Mouse (Mus musculus) lung, embryonic 14.5 days (tissue): ENCODE measurements around the gene Nbea. TPM values are rescaled to one million over a fixed set of nuclear protein-coding genes. Genes with fewer than 3 reads are reported as not detected.

Experiments
- ATAC-seq: fragments of 200-750 bp; cut with Nextera tagmentation; 2 replicates; pipeline ENCODE4 v1.8.0; 2017; ENCODE audit warnings: mild to moderate bottlenecking, moderate TSS enrichment, moderate library complexity; ENCODE audit not compliant: insufficient read depth
- DNase-seq: peaks from one replicate; pipeline ENCODE4 v3.0.0-alpha.2; 2015
- H3K27ac ChIP-seq: fragments of 300-500 bp; sonication (generic); 2 replicates; pipeline ENCODE4 v1.5.1; 2014; ENCODE audit warnings: low read depth, mild to moderate bottlenecking, moderate library complexity
- H3K27me3 ChIP-seq: fragments of 300-500 bp; sonication (generic); 2 replicates; pipeline ENCODE4 v1.6.1; 2014; ENCODE audit warnings: low read length, control low read depth; ENCODE audit not compliant: insufficient read depth
- H3K36me3 ChIP-seq: fragments of 300-500 bp; sonication (generic); 2 replicates; pipeline ENCODE4 v1.6.1; 2014; ENCODE audit warnings: control low read depth; ENCODE audit not compliant: insufficient read depth
- H3K4me1 ChIP-seq: fragments of 300-500 bp; sonication (generic); 2 replicates; pipeline ENCODE4 v1.6.1; 2014; ENCODE audit warnings: antibody characterized with exemption, control low read depth; ENCODE audit not compliant: insufficient read depth
- H3K4me2 ChIP-seq: fragments of 300-500 bp; sonication (generic); 2 replicates; pipeline ENCODE4 v1.6.1; 2014; ENCODE audit warnings: mild to moderate bottlenecking
- H3K4me3 ChIP-seq: fragments of 300-500 bp; sonication (generic); 2 replicates; pipeline ENCODE4 v1.5.1; 2014; ENCODE audit warnings: low read depth, low read length
- H3K9ac ChIP-seq: fragments of 300-500 bp; sonication (generic); 2 replicates; pipeline ENCODE4 v1.6.1; 2014
- H3K9me3 ChIP-seq: fragments of 300-500 bp; sonication (generic); 2 replicates; pipeline ENCODE4 v1.6.1; 2016; ENCODE audit warnings: low read depth, low read length, control low read depth
- CTCF ChIP-seq: IDR thresholded peaks from 2 replicates; pipeline ENCODE4 v1.5.1; 2016; ENCODE audit warnings: antibody characterized with exemption, low read depth
- WGBS: fragments of 180-500 bp; shearing (Covaris S2); extraction: QIAGEN DNeasy Blood & Tissue Kit; methylation state at CpG from one replicate; pipeline ENCODE4 v1.1.7; 2014; 5-methylcytosine and 5-hydroxymethylcytosine counted together
- polyA plus RNA-seq: library from polyadenylated mRNA; unstranded; fragments of >200 nt; fragmentation: Nextera tagmentation; extraction: Ambion mirVana; gene quantifications from 2 replicates; pipeline ENCODE4 v1.2.1, GENCODE M21; 2014

Nbea gene
- polyA plus RNA-seq, 1 experiment from 2014 or later = 10.7 TPM

GRCm38 (mm10) chr3:55778764-55779730, 404.5 kb downstream of the Nbea start:
- Histone ChIP-seq H3K36me3 (no peaks in the 10 kb centered on the region), H3K9me3 (no peaks in the 10 kb centered on the region), H3K4me2 (no peak overlapping the region), H3K27me3 (peaks cover 55% of the 10 kb centered on the region), H3K27ac (no peak overlapping the region), H3K4me3 (no peak overlapping the region), H3K4me1 (no peaks in the 10 kb centered on the region), H3K9ac (no peak overlapping the region)
- no peak for ATAC-seq
- no peak for DNase-seq
- 44% methylated on average over 8 of the region's 8 CpGs for WGBS
- no peak for TF ChIP-seq CTCF

GRCm38 (mm10) chr3:55777501-55777900, 406.0 kb downstream of the Nbea start:
- Histone ChIP-seq H3K9ac (no peak overlapping the region), H3K27ac (no peak overlapping the region), H3K4me2 (no peak overlapping the region), H3K36me3 (no peaks in the 10 kb centered on the region), H3K4me3 (no peak overlapping the region), H3K27me3 (peaks cover 41% of the 10 kb centered on the region), H3K9me3 (no peaks in the 10 kb centered on the region), H3K4me1 (no peaks in the 10 kb centered on the region)
- DNase-seq (no peak), ATAC-seq (no peak)
- no peak for TF ChIP-seq CTCF
- WGBS = 59% methylated on average over 4 of the region's 4 CpGs

GRCm38 (mm10) chr3:55775753-55776152, 407.7 kb downstream of the Nbea start:
- ATAC-seq (no peak), DNase-seq (no peak)
- Histone ChIP-seq H3K4me3 (no peak overlapping the region), H3K27me3 (peaks cover 24% of the 10 kb centered on the region), H3K9me3 (no peaks in the 10 kb centered on the region), H3K36me3 (no peaks in the 10 kb centered on the region), H3K27ac (no peak overlapping the region), H3K9ac (no peak overlapping the region), H3K4me2 (no peak overlapping the region), H3K4me1 (no peaks in the 10 kb centered on the region)
- WGBS = 82% methylated on average over 6 of the region's 6 CpGs
- TF ChIP-seq CTCF = no peak

- Histone ChIP-seq H3K9me3 (no peaks in the 10 kb centered on the region), H3K27me3 (peaks cover 19% of the 10 kb centered on the region), H3K9ac (no peak overlapping the region), H3K36me3 (no peaks in the 10 kb centered on the region), H3K27ac (no peak overlapping the region), H3K4me2 (no peak overlapping the region), H3K4me3 (no peak overlapping the region), H3K4me1 (no peaks in the 10 kb centered on the region)
- DNase-seq (no peak), ATAC-seq (no peak)
- WGBS = 69% methylated on average over 7 of the region's 7 CpGs
- no peak for TF ChIP-seq CTCF
Observed at GRCm38 (mm10) chr3:55775245-55775644, 408.3 kb downstream of the Nbea start.

- H3K4me1 ChIP-seq = no peaks in the 10 kb centered on the region
- DNase-seq = no peak
- H3K36me3 ChIP-seq = no peaks in the 10 kb centered on the region
- no peak for TF ChIP-seq CTCF
- no peak overlapping the region for H3K4me3 ChIP-seq
- H3K27ac ChIP-seq = no peak overlapping the region
- ATAC-seq = no peak
- H3K4me2 ChIP-seq = no peak overlapping the region
- peaks cover 10% of the 10 kb centered on the region for H3K27me3 ChIP-seq
- no peaks in the 10 kb centered on the region for H3K9me3 ChIP-seq
- H3K9ac ChIP-seq = no peak overlapping the region
- WGBS = 49% methylated on average over 6 of the region's 6 CpGs
Observed at GRCm38 (mm10) chr3:55774203-55774602, 409.3 kb downstream of the Nbea start.

GRCm38 (mm10) chr3:55769308-55769707, 414.2 kb downstream of the Nbea start:
- no peak for ATAC-seq
- no peak for DNase-seq

GRCm38 (mm10) chr3:55768654-55769053, 414.8 kb downstream of the Nbea start:
- H3K36me3 ChIP-seq = no peaks in the 10 kb centered on the region
- ATAC-seq (no peak), DNase-seq (no peak)
- no peaks in the 10 kb centered on the region for H3K9me3 ChIP-seq
- H3K4me1 ChIP-seq = no peaks in the 10 kb centered on the region
- no peak overlapping the region for H3K9ac ChIP-seq
- TF ChIP-seq CTCF = no peak
- H3K27me3 ChIP-seq = no peaks in the 10 kb centered on the region
- H3K4me3 ChIP-seq = no peak overlapping the region
- H3K4me2 ChIP-seq = no peak overlapping the region
- WGBS = 79% methylated on average over 2 of the region's 2 CpGs
- H3K27ac ChIP-seq = no peak overlapping the region

More at GRCm38 (mm10) chr3:55769308-55769707, 414.2 kb downstream of the Nbea start:
- no peaks in the 10 kb centered on the region for H3K4me1 ChIP-seq
- no peak overlapping the region for H3K27ac ChIP-seq
- 86% methylated on average over 2 of the region's 2 CpGs for WGBS
- no peaks in the 10 kb centered on the region for H3K36me3 ChIP-seq
- H3K9ac ChIP-seq = no peak overlapping the region
- no peak overlapping the region for H3K4me3 ChIP-seq
- H3K27me3 ChIP-seq = no peaks in the 10 kb centered on the region
- no peak overlapping the region for H3K4me2 ChIP-seq
- H3K9me3 ChIP-seq = no peaks in the 10 kb centered on the region
- no peak for TF ChIP-seq CTCF
